Mouse (Mus musculus): ENCODE measurements around the gene Fjx1. TPM values are rescaled to one million over a fixed set of nuclear protein-coding genes. Genes with fewer than 3 reads are reported as not detected.
A peak's percentile ranks its signal among the peaks of the same experiment; 100 is the strongest.

The Fjx1 gene
- total RNA-seq (2021) = 1 to 10 TPM; 1.4 to 2.3 TPM
- long read RNA-seq, experiment 1, transcript Fjx1-201 (1 exons, 3,134 nt) = major isoform, 7 of 7 reads
- long read RNA-seq, experiment 1, partial matches to known transcripts = 0 of 7 reads
- long read RNA-seq, experiment 1, other reads (novel, unspliced or antisense) = 0 of 7 reads
- long read RNA-seq, experiment 2, transcript Fjx1-201 (1 exons, 3,134 nt) = major isoform, 5 of 5 reads
- long read RNA-seq, experiment 2, partial matches to known transcripts = 0 of 5 reads
- long read RNA-seq, experiment 2, other reads (novel, unspliced or antisense) = 0 of 5 reads

DNA sequence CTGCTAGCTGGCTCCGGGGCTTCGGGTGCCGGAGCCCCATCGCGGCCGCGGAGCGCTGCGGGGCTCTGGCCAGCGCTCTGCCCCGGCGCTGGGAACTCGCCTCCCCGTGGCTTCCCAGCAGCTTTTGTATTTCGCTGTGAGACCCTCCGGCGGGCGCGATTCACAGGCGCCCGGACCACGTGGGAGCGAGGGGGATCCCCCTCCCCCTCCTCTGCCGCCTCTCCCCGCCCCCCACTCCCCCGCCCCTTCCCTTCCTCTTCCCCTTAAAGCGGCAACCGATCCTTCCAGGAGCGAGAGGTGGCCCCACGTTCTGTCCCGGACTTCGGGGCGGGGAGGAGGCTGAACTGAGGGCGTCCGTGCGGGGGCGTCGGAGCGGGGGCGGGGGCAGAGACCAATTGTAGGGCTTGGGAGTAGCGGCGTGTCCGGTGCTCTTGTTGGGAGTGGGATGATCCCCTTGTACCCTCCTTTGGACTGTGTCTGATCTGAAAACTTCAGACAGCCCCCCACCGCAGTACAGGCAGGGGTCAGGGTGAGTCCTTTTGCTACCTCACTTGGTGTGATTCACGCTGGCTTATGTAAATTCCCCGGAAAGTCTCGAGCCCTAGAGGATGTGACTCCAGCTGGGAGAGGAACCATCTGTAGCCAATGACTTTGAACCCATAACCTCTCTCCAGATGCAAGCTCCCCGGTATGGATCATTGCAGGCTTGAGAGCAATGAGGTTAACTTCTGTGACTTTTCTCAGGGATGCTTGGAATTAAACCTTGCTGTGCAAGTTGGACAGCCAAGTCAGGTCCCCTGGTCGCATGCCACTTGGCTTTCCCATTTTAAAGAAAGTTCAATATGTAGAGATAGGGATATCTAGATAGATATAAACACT, at the start of gene Fjx1:
Fjx1 (minus strand) TSS at position 829 of the 879 bp plus-strand sequence.
- peak; percentile 37 for DNase-seq

GRCm38 (mm10) chr2:102500001-102500689, 47.8 kb upstream of the Fjx1 start:
- intact Hi-C loops (cut with DNase I; ENCODE audit: low total_unique reads) = no loop called here
- DNase-seq = no peak

More for the DNA sequence above, at the start of gene Fjx1:
- intact Hi-C loops (cut with DNase I; ENCODE audit: low total_unique reads) = loop anchor here (2.0 to 10.0 kb wide), 3 partner anchors 363 to 545 kb away; no protein-coding TSS in a partner anchor

DNA sequence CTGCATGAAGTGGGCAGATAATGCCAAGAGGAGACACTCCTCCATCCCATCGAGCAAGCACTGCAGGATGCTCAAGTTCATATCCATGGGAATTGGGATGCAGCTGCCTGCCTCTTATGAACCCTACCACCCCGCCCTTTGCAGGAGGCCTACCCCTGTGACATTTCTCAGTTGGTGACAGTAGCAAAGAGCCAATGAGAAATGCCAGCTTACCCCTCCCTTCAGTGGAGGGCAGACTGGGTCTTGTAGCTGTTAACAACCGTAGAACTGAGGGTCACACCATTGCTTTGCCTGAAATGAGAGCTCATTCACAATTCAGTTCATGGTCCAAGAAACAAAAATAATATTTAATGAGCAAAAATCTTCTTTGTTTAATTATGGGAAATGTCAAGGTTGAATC, 28.4 kb upstream of the Fjx1 start:
- DNase-seq = no peak
- intact Hi-C loops (cut with DNase I; ENCODE audit: low total_unique reads) = no loop called here

DNA sequence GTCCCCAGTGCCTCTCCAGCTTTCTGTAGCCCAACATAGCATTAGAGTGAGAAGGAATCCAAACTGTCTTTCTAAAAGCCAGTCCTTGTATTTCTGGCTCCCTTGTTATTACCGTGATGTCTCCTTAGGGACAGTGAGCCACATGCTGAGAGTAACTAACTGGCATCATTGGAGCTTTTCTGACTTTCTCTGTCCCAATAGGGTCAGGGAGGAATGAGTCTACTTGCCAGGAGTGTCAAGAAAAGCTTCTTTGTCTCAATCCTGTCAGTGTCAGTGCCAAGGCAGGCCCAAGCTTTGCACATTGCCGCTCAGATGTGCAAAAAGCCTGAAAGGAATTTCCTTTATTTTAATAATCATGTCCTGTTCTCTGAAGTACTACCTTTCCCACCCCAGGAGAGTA, 23.8 kb upstream of the Fjx1 start:
- intact Hi-C loops (cut with DNase I; ENCODE audit: low total_unique reads) = no loop called here
- DNase-seq = no peak

- DNase-seq = no peak
- intact Hi-C loops (cut with DNase I; ENCODE audit: low total_unique reads) = no loop called here
These were observed 16.3 kb upstream of the Fjx1 start for GRCm38 (mm10) chr2:102468645-102469044.

DNA sequence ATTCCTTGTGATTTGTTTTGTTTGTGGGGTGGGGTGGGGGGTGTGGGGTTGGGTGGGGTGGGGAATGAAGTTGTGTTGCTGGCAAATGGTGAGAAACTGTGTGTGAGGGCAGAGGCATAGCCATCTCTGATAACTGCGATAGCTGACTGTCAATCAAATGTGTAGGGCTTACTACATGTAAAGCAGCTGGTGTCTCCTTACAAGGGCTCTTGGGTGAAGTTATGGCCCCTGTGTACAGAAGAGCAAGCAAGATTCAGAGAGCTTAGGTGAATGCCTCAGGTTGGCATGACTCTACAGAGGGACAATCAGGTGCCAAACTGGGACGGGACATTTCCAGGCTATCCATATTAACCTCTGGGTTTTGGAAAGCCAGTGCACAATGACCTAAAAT, 12.0 kb upstream of the Fjx1 start:
- no peak for DNase-seq
- intact Hi-C loops (cut with DNase I; ENCODE audit: low total_unique reads) = no loop called here

DNA sequence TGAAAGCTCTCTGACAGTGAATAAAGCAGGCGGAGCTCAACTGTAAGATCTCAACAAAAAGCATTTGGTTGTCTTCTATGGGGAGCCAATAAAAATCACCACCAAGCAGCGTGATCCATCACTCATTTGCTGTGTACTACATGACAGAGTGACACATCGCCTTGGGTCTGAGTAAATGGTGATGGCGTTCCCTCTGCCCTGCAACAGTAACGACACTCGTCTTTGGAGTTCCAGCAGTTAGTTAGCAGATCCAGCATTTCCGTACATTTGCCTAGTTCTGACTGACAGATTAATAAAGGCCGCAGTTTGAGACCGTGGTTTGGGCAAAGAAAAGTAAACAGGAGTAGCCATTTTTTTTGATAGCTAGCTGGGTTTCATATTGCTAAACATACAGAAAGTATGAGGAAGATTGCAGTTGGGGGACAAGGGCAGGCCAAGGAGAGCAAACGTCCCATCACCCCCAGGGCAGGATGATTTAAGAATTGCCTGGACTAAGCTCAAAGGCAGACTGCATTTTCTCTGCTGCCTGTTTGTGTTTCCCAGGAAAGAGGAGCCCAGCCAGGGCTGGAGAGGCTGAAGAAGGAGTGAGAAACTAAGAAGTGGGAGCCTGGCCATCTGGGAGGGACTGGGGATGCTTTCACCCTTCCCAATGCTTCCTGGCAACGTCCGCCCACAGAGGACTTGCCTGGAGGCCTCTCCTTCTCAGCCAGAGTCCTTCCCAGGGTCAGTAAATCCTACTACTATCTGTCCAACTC, 11.5 kb upstream of the Fjx1 start:
- intact Hi-C loops (cut with DNase I; ENCODE audit: low total_unique reads) = no loop called here
- DNase-seq = peak; percentile 84

- no peak for DNase-seq
- intact Hi-C loops (cut with DNase I; ENCODE audit: low total_unique reads) = no loop called here
These were observed 9.2 kb upstream of the Fjx1 start for GRCm38 (mm10) chr2:102461491-102461890.

DNA sequence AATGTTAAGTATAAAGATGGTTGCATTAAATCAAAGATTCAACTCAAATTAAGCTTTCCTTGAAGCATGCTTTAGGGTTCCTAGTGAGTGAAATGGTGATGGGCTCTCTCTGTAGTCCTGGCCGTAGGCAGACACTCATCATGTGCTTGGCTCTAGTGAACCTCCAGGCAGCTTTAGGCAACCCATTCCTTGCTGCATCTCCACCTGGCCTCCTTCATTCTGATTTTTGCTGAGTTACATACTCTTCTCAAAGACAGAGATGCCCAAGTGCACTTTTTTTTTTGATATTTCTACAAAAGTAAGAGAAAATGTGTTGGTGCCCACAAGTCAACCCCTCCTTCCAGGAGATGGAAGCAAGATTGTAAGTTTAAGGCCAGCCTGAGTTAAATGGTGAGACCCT, 2.8 kb upstream of the Fjx1 start:
- no peak for DNase-seq
- intact Hi-C loops (cut with DNase I; ENCODE audit: low total_unique reads) = loop anchor here (10.0 kb wide), 1 partner anchor 420 kb away; no protein-coding TSS in a partner anchor

DNA sequence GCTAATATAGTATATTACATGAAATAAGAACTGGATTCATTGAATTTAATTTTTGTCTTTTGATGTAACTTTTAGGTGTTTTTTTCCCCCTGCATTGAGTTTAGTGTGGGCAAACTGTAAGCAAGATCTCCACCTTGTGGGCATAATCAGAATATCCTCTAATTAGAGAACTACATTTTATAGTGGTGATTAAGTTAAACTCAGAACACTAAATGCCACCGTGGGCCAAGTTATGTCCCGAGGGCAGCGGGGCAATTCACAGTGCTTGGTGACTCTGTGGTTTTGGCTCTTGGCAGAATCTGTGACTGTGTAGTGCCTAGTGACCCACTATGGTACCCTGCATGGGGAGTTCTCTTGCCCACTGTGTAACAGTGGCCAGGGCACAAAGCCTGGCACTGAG, 1.1 kb upstream of the Fjx1 start:
- intact Hi-C loops (cut with DNase I; ENCODE audit: low total_unique reads) = loop anchor here (2.0 to 10.0 kb wide), 3 partner anchors 365 to 546 kb away; no protein-coding TSS in a partner anchor
- DNase-seq = no peak

- intact Hi-C loops (cut with DNase I; ENCODE audit: low total_unique reads) = loop anchor here (5.0 to 10.0 kb wide), 2 partner anchors 416 to 544 kb away; no protein-coding TSS in a partner anchor
- peak; percentile 30 for DNase-seq
These were observed 1.3 kb downstream of the Fjx1 start for GRCm38 (mm10) chr2:102450761-102451670.

DNA sequence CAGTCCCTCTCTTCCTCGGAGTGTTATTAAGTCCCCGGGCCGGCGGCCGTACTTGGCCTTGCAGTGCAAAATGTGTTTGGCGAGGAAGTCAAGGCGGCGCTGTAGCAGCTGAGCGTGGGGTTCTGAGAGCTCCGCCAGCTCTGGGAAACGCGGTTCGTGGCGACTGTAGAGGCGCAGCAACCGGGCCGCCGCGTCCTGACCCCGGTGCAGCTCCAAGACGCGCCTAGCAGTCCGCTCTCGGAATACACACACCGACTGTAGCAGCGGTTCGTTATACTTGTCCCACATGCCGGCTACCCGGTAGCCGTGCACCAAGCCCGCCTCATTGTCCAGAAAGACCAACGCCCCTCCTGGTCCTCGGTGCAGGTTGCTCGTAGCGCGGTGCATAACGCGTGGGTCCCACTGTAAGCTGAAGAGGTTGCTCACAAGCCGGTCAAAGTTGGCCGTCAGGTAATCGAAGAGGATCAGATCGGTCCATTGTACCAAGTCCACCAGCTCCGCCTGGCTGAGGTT, 2.0 kb downstream of the Fjx1 start:
- intact Hi-C loops (cut with DNase I; ENCODE audit: low total_unique reads) = loop anchor here (5.0 to 10.0 kb wide), 2 partner anchors 416 to 543 kb away; no protein-coding TSS in a partner anchor
- peak; percentile 64 for DNase-seq

DNA sequence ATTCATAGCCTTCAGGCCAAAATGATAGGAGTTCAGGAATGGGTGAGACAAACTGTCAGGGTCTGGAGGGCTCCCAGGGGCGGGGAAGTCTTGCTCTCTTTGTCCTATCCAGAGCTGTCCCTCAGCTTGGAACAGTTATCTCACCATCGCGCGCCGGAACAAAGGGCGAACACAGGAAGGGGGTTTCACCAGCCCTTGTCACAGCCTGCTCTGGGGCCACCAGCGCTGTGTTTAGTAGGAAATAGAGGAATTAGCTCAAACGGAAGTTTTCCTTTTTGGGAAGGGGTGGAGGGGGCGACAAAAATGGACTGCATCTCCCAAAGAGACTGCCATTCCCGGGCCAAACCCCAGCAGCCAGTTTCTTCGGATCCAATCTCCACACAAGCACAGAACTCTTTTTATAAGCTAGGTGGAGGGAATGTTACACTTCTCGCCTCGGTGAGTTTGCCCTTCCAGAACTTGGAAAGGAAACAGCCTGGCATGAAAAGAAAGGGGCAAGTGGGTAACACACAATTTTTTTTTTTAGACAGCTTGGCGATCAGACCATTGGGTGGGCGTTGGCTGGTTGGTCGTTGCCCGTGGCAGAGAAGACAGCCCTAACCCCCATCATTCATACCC, 2.6 kb downstream of the Fjx1 start:
- intact Hi-C loops (cut with DNase I; ENCODE audit: low total_unique reads) = loop anchor here (5.0 to 10.0 kb wide), 2 partner anchors 415 to 542 kb away; no protein-coding TSS in a partner anchor
- peak; percentile 22 for DNase-seq

DNA sequence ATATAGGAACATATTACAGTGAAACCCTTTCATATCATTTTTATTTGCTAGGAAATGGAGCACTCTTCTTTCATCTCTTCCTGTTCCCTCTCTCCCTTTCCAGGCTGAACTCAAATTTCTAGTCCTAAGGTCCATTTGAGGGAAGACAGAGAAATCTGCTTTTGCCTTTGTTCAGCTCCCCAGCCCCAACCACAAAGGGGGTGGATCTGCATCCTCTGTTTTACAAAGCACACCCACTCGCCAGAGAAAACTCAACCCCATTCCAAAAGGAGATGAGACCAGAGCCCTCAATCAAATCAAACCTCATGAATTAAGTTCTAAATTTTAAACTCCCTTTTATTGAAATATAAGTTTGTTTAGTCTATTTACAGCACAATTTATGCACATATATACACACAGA, 3.2 kb downstream of the Fjx1 start:
- intact Hi-C loops (cut with DNase I; ENCODE audit: low total_unique reads) = no loop called here
- DNase-seq = no peak

DNA sequence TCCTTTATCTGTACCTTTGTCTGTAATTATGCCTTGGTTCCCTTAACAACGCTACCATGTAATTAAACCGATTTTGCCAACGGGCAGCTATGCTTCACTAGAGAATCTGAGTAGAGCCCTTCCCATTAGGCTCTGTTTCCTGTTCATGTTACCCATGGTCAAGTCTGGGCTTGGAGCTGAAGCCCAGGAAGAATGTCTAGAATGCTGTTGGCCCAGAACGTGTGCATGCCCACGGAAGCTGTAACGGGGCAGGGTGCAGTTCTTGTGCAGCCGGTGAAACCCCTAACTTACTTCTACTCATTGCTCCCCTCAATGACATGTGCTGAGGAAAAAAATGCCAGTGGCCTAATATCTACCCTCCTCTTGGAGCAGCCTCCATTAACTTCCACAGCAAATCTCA, 4.5 kb downstream of the Fjx1 start:
- intact Hi-C loops (cut with DNase I; ENCODE audit: low total_unique reads) = no loop called here
- no peak for DNase-seq

GRCm38 (mm10) chr2:102446851-102447250, 5.4 kb downstream of the Fjx1 start:
- intact Hi-C loops (cut with DNase I; ENCODE audit: low total_unique reads) = no loop called here
- no peak for DNase-seq

- no peak for DNase-seq
- intact Hi-C loops (cut with DNase I; ENCODE audit: low total_unique reads) = no loop called here
These were observed 14.8 kb downstream of the Fjx1 start for GRCm38 (mm10) chr2:102437357-102438030.
